Mouse (Mus musculus): ENCODE data around the gene Asic2.

Gene Asic2

GRCm38 (mm10) chr11:81002769-81003430 is 965.4 kb downstream of the Asic2 start:
- no peak for DNase-seq (ENCODE audit: low spot score)

DNA sequence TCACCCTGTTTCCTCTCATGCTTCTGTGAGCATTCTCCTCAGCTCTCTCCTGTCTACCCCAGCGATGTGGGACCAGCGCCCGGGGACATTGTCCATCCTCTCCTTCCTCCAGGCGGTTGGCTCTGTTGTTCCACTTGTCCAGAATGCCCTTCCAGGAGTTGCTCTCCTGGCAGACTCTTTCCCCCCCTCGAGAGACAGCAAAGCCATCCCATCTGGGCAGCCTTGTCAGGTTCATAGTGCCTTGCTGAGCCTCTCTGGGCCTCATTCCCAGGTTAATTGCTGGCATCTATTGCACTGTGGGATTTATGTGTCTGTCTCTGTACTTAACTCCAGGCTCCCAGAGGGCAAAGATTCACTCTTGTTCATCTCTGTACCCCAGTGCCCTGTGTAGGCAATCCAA is 972.6 kb downstream of the Asic2 start:
- no peak for DNase-seq (ENCODE audit: low spot score)

- no peak for DNase-seq (ENCODE audit: low spot score)
Measured at GRCm38 (mm10) chr11:80983530-80983929, 984.7 kb downstream of the Asic2 start.

- no peak for DNase-seq (ENCODE audit: low spot score)
Measured at GRCm38 (mm10) chr11:80976239-80976855, 991.9 kb downstream of the Asic2 start.

GRCm38 (mm10) chr11:80974616-80975015 is 993.6 kb downstream of the Asic2 start:
- no peak for DNase-seq (ENCODE audit: low spot score)

DNA sequence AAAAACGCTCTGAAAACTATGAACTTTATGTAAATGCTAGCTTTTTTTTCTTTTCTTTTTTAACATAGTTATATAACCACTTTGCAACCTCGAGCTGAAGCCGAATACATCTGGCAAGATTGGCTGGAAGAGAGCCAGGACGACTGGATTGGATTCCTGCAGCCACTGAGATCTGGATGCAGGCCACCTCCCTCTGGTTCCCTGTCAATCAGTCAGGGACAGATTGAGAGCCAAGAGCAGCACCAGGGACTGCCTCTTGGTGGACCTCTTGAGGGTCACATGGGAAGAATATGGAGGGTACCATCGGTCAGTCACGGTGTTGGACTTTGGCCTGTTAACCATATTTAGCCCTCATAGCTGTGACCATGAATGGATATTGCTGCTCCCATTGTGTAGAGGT is 994.3 kb downstream of the Asic2 start:
- no peak for DNase-seq (ENCODE audit: low spot score)

- DNase-seq (ENCODE audit: low spot score): no peak
Measured at GRCm38 (mm10) chr11:80973273-80973672, 995.0 kb downstream of the Asic2 start.

- DNase-seq (ENCODE audit: low spot score): no peak
Measured at GRCm38 (mm10) chr11:80967544-80967943, 1000.7 kb downstream of the Asic2 start.

GRCm38 (mm10) chr11:80966040-80966439 is 1002.2 kb downstream of the Asic2 start:
- DNase-seq (ENCODE audit: low spot score): no peak

DNA sequence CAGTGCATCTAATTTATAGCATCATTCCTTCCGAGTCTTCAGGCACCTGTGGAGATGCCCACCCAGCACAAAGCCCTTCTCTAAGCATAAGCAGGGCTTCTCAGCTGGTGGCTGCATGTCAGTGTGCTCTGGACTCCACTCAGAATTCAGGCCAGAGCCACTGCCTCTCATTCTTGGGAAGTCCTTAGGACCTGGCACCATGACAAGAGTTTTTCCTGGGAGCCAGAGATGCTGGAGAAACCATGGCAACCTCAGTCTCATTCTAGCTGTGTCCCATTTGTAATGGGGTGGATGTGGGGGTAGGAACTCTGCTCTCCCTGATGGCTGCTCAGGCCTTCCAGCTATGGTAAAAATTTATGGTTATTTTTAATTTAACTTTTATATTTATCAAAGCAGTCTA is 1006.9 kb downstream of the Asic2 start:
- DNase-seq (ENCODE audit: low spot score): no peak

GRCm38 (mm10) chr11:80958086-80958671 is 1010.1 kb downstream of the Asic2 start:
- no peak for DNase-seq (ENCODE audit: low spot score)

DNA sequence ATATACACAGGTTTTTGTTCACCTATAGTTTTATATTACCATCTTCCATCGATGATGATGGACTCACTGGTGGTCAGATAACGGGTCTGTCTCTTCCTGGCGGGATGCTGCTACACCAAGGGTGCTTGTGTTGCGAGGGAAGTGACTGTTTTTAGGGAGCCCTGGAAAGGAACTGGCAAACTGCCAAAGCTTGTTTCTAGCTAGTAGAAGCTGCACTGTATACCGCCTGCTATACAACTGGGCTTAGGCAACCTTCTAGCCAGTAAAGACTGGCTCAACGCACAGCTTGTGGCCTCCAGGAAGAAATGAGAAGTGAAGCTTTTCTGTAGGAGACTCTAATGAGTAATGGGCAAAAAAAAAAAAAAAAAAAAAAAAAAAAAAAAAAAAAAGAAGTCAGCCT is 1012.3 kb downstream of the Asic2 start:
- DNase-seq (ENCODE audit: low spot score): no peak

- DNase-seq (ENCODE audit: low spot score): no peak
Measured at GRCm38 (mm10) chr11:80954147-80954546, 1014.1 kb downstream of the Asic2 start.

DNA sequence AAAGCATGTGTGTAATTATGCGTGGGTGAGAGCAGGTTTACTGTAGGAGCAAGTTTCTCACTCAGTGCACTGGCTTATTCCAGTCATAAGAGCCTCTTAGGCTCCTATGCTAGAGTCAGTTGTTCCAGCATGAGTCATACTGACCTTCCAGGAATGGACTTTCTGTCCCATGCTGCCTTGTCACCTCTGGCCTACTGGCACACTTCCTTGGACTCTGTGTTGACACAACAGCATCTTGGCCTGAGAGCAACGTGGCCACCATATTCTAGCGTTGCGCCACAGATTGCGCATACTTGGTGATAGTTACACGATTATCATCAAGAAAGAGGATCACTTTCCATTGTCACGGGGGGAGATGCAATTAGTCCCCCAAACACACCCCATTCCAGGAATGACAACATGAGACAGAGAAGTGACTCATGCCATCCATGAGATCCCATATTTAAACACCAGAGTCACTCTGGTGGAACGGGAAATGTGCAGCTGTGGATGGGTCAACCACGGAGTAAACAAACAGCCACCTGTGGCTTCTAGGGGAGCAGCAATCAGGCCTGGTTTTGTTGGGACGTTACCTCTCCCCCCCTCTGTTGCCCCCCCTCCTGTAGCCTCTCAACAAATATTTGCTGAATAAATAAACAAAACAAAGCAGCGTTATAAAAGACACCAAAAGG is 1019.1 kb downstream of the Asic2 start:
- no peak for DNase-seq (ENCODE audit: low spot score)

DNA sequence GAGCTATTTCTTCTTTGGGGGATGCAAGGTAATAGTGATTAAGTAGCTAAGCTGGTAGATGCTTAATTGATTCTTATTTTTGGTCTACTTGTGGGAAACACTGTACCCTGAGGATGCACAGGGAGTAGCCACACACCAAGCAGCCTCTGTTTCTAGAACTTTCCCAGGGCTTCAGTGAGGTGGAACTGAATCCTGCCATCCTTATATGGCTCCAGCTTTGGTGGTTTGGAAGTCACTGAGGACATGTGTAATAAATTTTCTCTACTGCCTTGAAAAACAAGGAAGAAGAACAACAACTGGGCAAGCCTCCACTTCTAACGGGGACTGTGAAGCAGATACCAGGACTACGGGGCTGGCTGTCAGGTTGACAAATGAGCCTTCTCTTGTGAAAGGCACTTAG is 1020.2 kb downstream of the Asic2 start:
- no peak for DNase-seq (ENCODE audit: low spot score)

DNA sequence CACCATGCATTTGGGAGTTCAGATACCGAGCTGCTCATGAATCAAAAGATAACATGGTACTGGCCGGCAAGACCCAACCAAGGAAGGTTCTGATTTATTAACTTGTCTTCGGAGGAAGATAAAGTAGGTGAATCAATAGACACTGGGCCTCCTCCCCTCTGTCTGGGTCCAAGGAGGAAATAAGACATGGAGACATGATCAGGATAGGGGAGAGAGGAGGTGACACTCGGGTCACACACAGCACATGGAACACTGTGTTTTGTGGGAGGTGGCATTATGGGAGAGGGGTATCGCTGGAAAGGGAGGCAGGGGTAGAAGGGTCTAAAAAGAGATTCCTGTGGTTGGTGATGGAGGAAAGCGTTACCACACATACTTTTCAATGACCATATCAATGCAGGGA is 1022.1 kb downstream of the Asic2 start:
- DNase-seq (ENCODE audit: low spot score): no peak

- no peak for DNase-seq (ENCODE audit: low spot score)
Measured at GRCm38 (mm10) chr11:80923286-80923951, 1044.8 kb downstream of the Asic2 start.

GRCm38 (mm10) chr11:80918332-80918731 is 1049.9 kb downstream of the Asic2 start:
- no peak for DNase-seq (ENCODE audit: low spot score)

DNA sequence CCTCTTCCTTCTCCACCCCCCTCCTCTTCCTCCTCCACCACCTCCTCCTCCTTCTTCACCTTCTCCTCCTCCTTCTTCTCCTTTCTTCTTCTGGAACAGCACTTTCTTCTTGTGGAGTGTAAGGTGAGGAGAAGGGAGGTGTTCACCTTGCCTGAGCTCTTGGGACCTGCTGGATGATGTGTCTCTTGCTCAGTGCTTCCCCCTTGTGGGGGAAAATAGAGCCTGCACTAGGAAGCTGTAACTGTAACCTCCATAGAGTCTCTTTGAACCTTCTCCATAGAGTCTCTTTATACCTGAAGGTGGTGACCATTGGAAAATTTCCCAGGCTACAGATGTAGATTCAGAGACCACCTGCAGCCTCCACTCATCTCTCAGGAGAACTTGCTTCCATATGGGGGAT is 1050.6 kb downstream of the Asic2 start:
- DNase-seq (ENCODE audit: low spot score): no peak

DNA sequence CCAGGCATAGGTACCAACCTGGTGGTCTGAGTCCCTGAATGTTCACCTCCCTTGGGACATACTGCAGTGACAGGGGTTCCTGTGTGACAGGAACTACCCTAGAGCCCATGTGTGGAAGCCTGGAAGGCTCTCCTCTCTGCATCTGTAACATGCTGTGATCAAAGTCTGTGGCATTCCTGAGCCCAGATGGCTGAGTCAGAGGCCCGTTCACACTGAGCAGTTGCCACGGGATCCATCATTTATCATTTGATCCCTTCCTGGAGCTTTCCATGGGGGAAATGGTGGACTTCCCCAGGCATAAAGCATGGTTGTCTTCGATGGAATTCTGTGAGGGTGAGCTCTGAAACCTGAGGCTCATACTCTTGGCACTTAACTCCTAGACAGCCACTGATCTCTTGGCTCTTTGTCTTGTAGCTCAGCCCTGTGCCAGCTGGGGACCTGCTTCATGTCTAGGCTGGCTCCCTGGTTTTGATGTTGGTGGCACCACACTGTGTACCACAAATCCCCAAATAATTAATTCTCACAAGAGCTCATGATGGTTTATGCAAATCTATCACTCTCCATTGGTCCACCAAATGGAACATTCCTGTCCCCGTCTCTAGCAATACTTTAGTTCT is 1054.7 kb downstream of the Asic2 start:
- DNase-seq (ENCODE audit: low spot score): no peak

GRCm38 (mm10) chr11:80912721-80913120 is 1055.5 kb downstream of the Asic2 start:
- no peak for DNase-seq (ENCODE audit: low spot score)

- no peak for DNase-seq (ENCODE audit: low spot score)
Measured at GRCm38 (mm10) chr11:80907820-80908219, 1060.4 kb downstream of the Asic2 start.

All from T-cell, adult 2 months (primary cell).